Mouse (Mus musculus) forebrain, embryonic 15.5 days (tissue): Measurements from ENCODE around the gene Iqschfp. TPM values are rescaled to one million over a fixed set of nuclear protein-coding genes. Genes with fewer than 3 reads are reported as not detected.
"Not testable (repeated sequence)": the region's sequence is repeated elsewhere in the genome, so short reads cannot be mapped to it uniquely, and the experiment has no call there.

Experiments
- ATAC-seq: fragments of 200-750 bp; cut with Nextera tagmentation; replicated peaks from 2 replicates; pipeline ENCODE4 v1.8.0; 2017; ENCODE audit warnings: mild to moderate bottlenecking, moderate TSS enrichment, moderate library complexity
- H3K27ac ChIP-seq: fragments of 300-500 bp; sonication (generic); replicated peaks from 2 replicates; pipeline ENCODE4 v1.5.1; 2015; ENCODE audit warnings: mild to moderate bottlenecking, inconsistent platforms
- H3K27me3 ChIP-seq: fragments of 300-500 bp; sonication (generic); 2 replicates; pipeline ENCODE4 v1.6.1; 2015; ENCODE audit warnings: inconsistent platforms
- H3K36me3 ChIP-seq: fragments of 300-500 bp; sonication (generic); 2 replicates; pipeline ENCODE4 v1.6.1; 2015; ENCODE audit warnings: mild to moderate bottlenecking, inconsistent platforms
- H3K4me1 ChIP-seq: fragments of 300-500 bp; sonication (generic); 2 replicates; pipeline ENCODE4 v1.6.1; 2015; ENCODE audit warnings: inconsistent platforms
- H3K4me2 ChIP-seq: fragments of 300-500 bp; sonication (generic); replicated peaks from 2 replicates; pipeline ENCODE4 v1.6.1; 2015; ENCODE audit warnings: mild to moderate bottlenecking, inconsistent platforms
- H3K4me3 ChIP-seq: fragments of 300-500 bp; sonication (generic); 2 replicates; pipeline ENCODE4 v1.5.1; 2015; ENCODE audit warnings: mild to moderate bottlenecking, inconsistent platforms
- H3K9ac ChIP-seq: fragments of 300-500 bp; sonication (generic); replicated peaks from 2 replicates; pipeline ENCODE4 v1.6.1; 2015; ENCODE audit warnings: mild to moderate bottlenecking, inconsistent platforms
- H3K9me3 ChIP-seq: fragments of 300-500 bp; sonication (generic); 2 replicates; pipeline ENCODE4 v1.6.1; 2016; ENCODE audit warnings: inconsistent platforms
- WGBS: fragments of 180-500 bp; shearing (Covaris S2); methylation state at CpG from one replicate; pipeline ENCODE4 v1.1.7; 2015; ENCODE audit warnings: mixed read lengths; 5-methylcytosine and 5-hydroxymethylcytosine counted together
- polyA plus RNA-seq: library from polyadenylated mRNA; unstranded; fragments of >200 nt; fragmentation: Nextera tagmentation; extraction: Ambion mirVana; gene quantifications from 2 replicates; pipeline ENCODE4 v1.2.1, GENCODE M21; 2015

Gene Iqschfp
- polyA plus RNA-seq, 1 experiment from 2014 or later: 3.3 TPM

- ATAC-seq: peak; percentile 78
- no peaks in the 10 kb centered on the region for H3K9me3 ChIP-seq
- no peaks in the 10 kb centered on the region for H3K27me3 ChIP-seq
- no peaks in the 10 kb centered on the region for H3K36me3 ChIP-seq
- H3K4me2 ChIP-seq: no peak overlapping the region
- H3K9ac ChIP-seq: no peak overlapping the region
- H3K4me1 ChIP-seq: peaks cover 10% of the 10 kb centered on the region; the same call in 1 of the 2 replicates
- no peak overlapping the region for H3K4me3 ChIP-seq
- WGBS: 32% methylated on average over 4 of the region's 4 CpGs
- H3K27ac ChIP-seq: peak overlapping the region; percentile 24; the same call in 1 of the 2 replicates
These were observed 204.8 kb downstream of the Iqschfp start for GRCm38 (mm10) chr3:68096724-68097431.

GRCm38 (mm10) chr3:68099561-68099960, 207.5 kb downstream of the Iqschfp start:
- not testable (repeated sequence) for H3K36me3 ChIP-seq
- WGBS: 83% methylated on average over 6 of the region's 6 CpGs

GRCm38 (mm10) chr3:68101343-68101742, 209.3 kb downstream of the Iqschfp start:
- Histone ChIP-seq H3K9me3 (no peaks in the 10 kb centered on the region), H3K27me3 (no peaks in the 10 kb centered on the region), H3K4me3 (no peak overlapping the region), H3K9ac (no peak overlapping the region), H3K27ac (no peak overlapping the region), H3K4me1 (peaks cover 9% of the 10 kb centered on the region; the same call in 1 of the 2 replicates), H3K4me2 (no peak overlapping the region), H3K36me3 (no peaks in the 10 kb centered on the region)
- 78% methylated on average over 4 of the region's 4 CpGs for WGBS
- no peak for ATAC-seq

More at GRCm38 (mm10) chr3:68099561-68099960, 207.5 kb downstream of the Iqschfp start:
- H3K27me3 ChIP-seq, H3K9me3 ChIP-seq, H3K4me3 ChIP-seq, H3K9ac ChIP-seq, H3K4me1 ChIP-seq, ATAC-seq, H3K4me2 ChIP-seq, H3K27ac ChIP-seq: not testable (repeated sequence)

- H3K9ac ChIP-seq: no peak overlapping the region
- no peak overlapping the region for H3K4me3 ChIP-seq
- WGBS: 17% methylated on average over 2 of the region's 2 CpGs
- H3K27me3 ChIP-seq: no peaks in the 10 kb centered on the region
- H3K4me2 ChIP-seq: no peak overlapping the region
- H3K9me3 ChIP-seq: no peaks in the 10 kb centered on the region
- no peaks in the 10 kb centered on the region for H3K36me3 ChIP-seq
- ATAC-seq: no peak
- no peak overlapping the region for H3K27ac ChIP-seq
- 0 out of 2 replicates have a peak, but pooled peaks cover 3% of the 10 kb centered on the region for H3K4me1 ChIP-seq
These were observed 213.2 kb downstream of the Iqschfp start for GRCm38 (mm10) chr3:68105081-68105685.

GRCm38 (mm10) chr3:68121338-68121737, 229.3 kb downstream of the Iqschfp start:
- no peaks in the 10 kb centered on the region for H3K36me3 ChIP-seq
- no peaks in the 10 kb centered on the region for H3K9me3 ChIP-seq
- H3K9ac ChIP-seq: no peak overlapping the region
- H3K27ac ChIP-seq: no peak overlapping the region
- ATAC-seq: no peak
- H3K4me3 ChIP-seq: no peak overlapping the region
- peaks cover 8% of the 10 kb centered on the region; the same call in 1 of the 2 replicates for H3K4me1 ChIP-seq
- WGBS: 45% methylated on average over 5 of the region's 5 CpGs
- H3K27me3 ChIP-seq: no peaks in the 10 kb centered on the region
- no peak overlapping the region for H3K4me2 ChIP-seq

GRCm38 (mm10) chr3:68126284-68126856, 234.3 kb downstream of the Iqschfp start:
- no peaks in the 10 kb centered on the region for H3K9me3 ChIP-seq
- peak; percentile 59; the same call in 1 of the 2 replicates for ATAC-seq
- H3K9ac ChIP-seq: no peak overlapping the region
- H3K27me3 ChIP-seq: no peaks in the 10 kb centered on the region
- H3K4me2 ChIP-seq: no peak overlapping the region
- H3K4me1 ChIP-seq: peaks cover 16% of the 10 kb centered on the region
- H3K4me3 ChIP-seq: no peak overlapping the region
- H3K36me3 ChIP-seq: no peaks in the 10 kb centered on the region
- WGBS: 39% methylated on average over 6 of the region's 6 CpGs
- peak overlapping the region; percentile 52; the same call in 1 of the 2 replicates for H3K27ac ChIP-seq

- no peaks in the 10 kb centered on the region for H3K27me3 ChIP-seq
- no peak overlapping the region for H3K4me2 ChIP-seq
- H3K9me3 ChIP-seq: no peaks in the 10 kb centered on the region
- H3K27ac ChIP-seq: peak overlapping the region; percentile 29; the same call in 1 of the 2 replicates
- H3K36me3 ChIP-seq: no peaks in the 10 kb centered on the region
- no peak for ATAC-seq
- peaks cover 14% of the 10 kb centered on the region for H3K4me1 ChIP-seq
- 98% methylated on average over 1 of the region's 1 CpGs for WGBS
- H3K4me3 ChIP-seq: no peak overlapping the region
- no peak overlapping the region for H3K9ac ChIP-seq
These were observed 238.4 kb downstream of the Iqschfp start for GRCm38 (mm10) chr3:68130386-68130785.

- Histone ChIP-seq H3K4me2 (no peak overlapping the region), H3K36me3 (no peaks in the 10 kb centered on the region), H3K27me3 (no peaks in the 10 kb centered on the region), H3K27ac (no peak overlapping the region), H3K4me1 (peaks cover 8% of the 10 kb centered on the region), H3K9me3 (no peaks in the 10 kb centered on the region), H3K9ac (no peak overlapping the region), H3K4me3 (no peak overlapping the region)
- peak; percentile 84 for ATAC-seq
- 9% methylated on average over 5 of the region's 5 CpGs for WGBS
These were observed 247.0 kb downstream of the Iqschfp start for GRCm38 (mm10) chr3:68138833-68139627.

GRCm38 (mm10) chr3:68150688-68151087, 258.7 kb downstream of the Iqschfp start:
- Histone ChIP-seq H3K36me3 (no peaks in the 10 kb centered on the region), H3K9ac (no peak overlapping the region), H3K4me3 (no peak overlapping the region), H3K27me3 (no peaks in the 10 kb centered on the region), H3K4me2 (no peak overlapping the region), H3K4me1 (no peaks in the 10 kb centered on the region), H3K9me3 (no peaks in the 10 kb centered on the region), H3K27ac (no peak overlapping the region)
- 75% methylated on average over 8 of the region's 8 CpGs for WGBS
- no peak for ATAC-seq

- no peak overlapping the region for H3K9ac ChIP-seq
- WGBS: 75% methylated on average over 1 of the region's 1 CpGs
- no peaks in the 10 kb centered on the region for H3K9me3 ChIP-seq
- H3K4me2 ChIP-seq: no peak overlapping the region
- H3K4me1 ChIP-seq: no peaks in the 10 kb centered on the region
- no peak for ATAC-seq
- H3K4me3 ChIP-seq: no peak overlapping the region
- H3K36me3 ChIP-seq: no peaks in the 10 kb centered on the region
- H3K27ac ChIP-seq: no peak overlapping the region
- no peaks in the 10 kb centered on the region for H3K27me3 ChIP-seq
These were observed 268.1 kb downstream of the Iqschfp start for GRCm38 (mm10) chr3:68160175-68160574.

- Histone ChIP-seq H3K36me3 (no peaks in the 10 kb centered on the region), H3K4me2 (no peak overlapping the region), H3K9me3 (no peaks in the 10 kb centered on the region), H3K4me3 (no peak overlapping the region), H3K27ac (no peak overlapping the region), H3K9ac (no peak overlapping the region), H3K4me1 (no peaks in the 10 kb centered on the region), H3K27me3 (no peaks in the 10 kb centered on the region)
- no peak for ATAC-seq
- 81% methylated on average over 3 of the region's 3 CpGs for WGBS
These were observed 268.7 kb downstream of the Iqschfp start for GRCm38 (mm10) chr3:68160760-68161159.

GRCm38 (mm10) chr3:68178248-68178647, 286.2 kb downstream of the Iqschfp start:
- no peak overlapping the region for H3K4me3 ChIP-seq
- H3K4me1 ChIP-seq: no peaks in the 10 kb centered on the region
- WGBS: 36% methylated on average over 1 of the region's 1 CpGs
- no peak overlapping the region for H3K27ac ChIP-seq
- H3K27me3 ChIP-seq: no peaks in the 10 kb centered on the region
- no peak for ATAC-seq
- H3K4me2 ChIP-seq: no peak overlapping the region
- H3K9me3 ChIP-seq: no peaks in the 10 kb centered on the region
- H3K36me3 ChIP-seq: no peaks in the 10 kb centered on the region
- H3K9ac ChIP-seq: no peak overlapping the region
